Mouse (Mus musculus) gastrocnemius, postnatal 25 days (tissue): ENCODE data around the gene Tmem128. TPM values are rescaled to one million over a fixed set of nuclear protein-coding genes. Genes with fewer than 3 reads are reported as not detected.

Source experiments
- DNase-seq: peaks from one replicate; pipeline ENCODE4 v3.0.0; 2022
- total RNA-seq, 2 experiments: library from RNA; stranded (reverse); gene quantifications; 1 replicate in 1 of 2; 2 replicates in 1 of 2; pipeline ENCODE4 v1.2.3; 2021

The Tmem128 gene
- total RNA-seq, 2 experiments from 2014 or later, result 6.1 to 8.1 TPM

- DNase-seq, result no peak
Measured at GRCm38 (mm10) chr5:38277936-38278600, 18.1 kb downstream of the Tmem128 start.

- DNase-seq, result no peak
Measured at GRCm38 (mm10) chr5:38280075-38280474, 20.1 kb downstream of the Tmem128 start.

GRCm38 (mm10) chr5:38285724-38286123, 25.7 kb downstream of the Tmem128 start:
- DNase-seq, result no peak

GRCm38 (mm10) chr5:38288476-38288875, 28.5 kb downstream of the Tmem128 start:
- DNase-seq, result no peak

GRCm38 (mm10) chr5:38301761-38302411, 41.9 kb downstream of the Tmem128 start:
- DNase-seq, result no peak

- no peak for DNase-seq
Measured at GRCm38 (mm10) chr5:38302651-38303050, 42.7 kb downstream of the Tmem128 start.

GRCm38 (mm10) chr5:38305241-38305640, 45.3 kb downstream of the Tmem128 start:
- DNase-seq, result no peak

GRCm38 (mm10) chr5:38307255-38308101, 47.5 kb downstream of the Tmem128 start:
- peak; percentile 68 for DNase-seq

GRCm38 (mm10) chr5:38308873-38309272, 48.9 kb downstream of the Tmem128 start:
- no peak for DNase-seq

- DNase-seq, result no peak
Measured at GRCm38 (mm10) chr5:38309795-38310194, 49.8 kb downstream of the Tmem128 start.

Other genes with a start within 250 kb of the Tmem128 start
- 10 to 100 TPM; 14.5 to 15.8 TPM for gene Stx18, start 221.4 kb upstream of the Tmem128 start, total RNA-seq
- 1 to 10 TPM; 3.2 TPM for gene Nsg1, start 100.3 kb upstream of the Tmem128 start, total RNA-seq
- gene Zbtb49, start 39.7 kb upstream of the Tmem128 start, total RNA-seq, result 1 to 10 TPM; 2.4 to 2.6 TPM
- 10 to 100 TPM; 15.5 to 17.4 TPM for gene Lyar, start 39.7 kb upstream of the Tmem128 start, total RNA-seq
- under 1 TPM; 0.36 to 0.38 TPM for gene Otop1, start 15.8 kb downstream of the Tmem128 start, total RNA-seq
- not detected for gene Drd5, start 59.2 kb downstream of the Tmem128 start, total RNA-seq
- under 1 TPM; 0.10 to 0.43 TPM for gene Slc2a9, start 243.0 kb downstream of the Tmem128 start, total RNA-seq